Mouse (Mus musculus) layer of hippocampus, postnatal 36 days (tissue): Measurements from ENCODE around the gene Il18r1. TPM values are rescaled to one million over a fixed set of nuclear protein-coding genes. Genes with fewer than 3 reads are reported as not detected.

Experiments used
- DNase-seq, 2 experiments: peaks; one replicate each; pipeline ENCODE4 v3.0.0; 2022
- total RNA-seq, 2 experiments: library from RNA; stranded (reverse); gene quantifications; 2 replicates each; pipeline ENCODE4 v1.2.3; 2021

Gene Il18r1
- total RNA-seq, result not detected

GRCm38 (mm10) chr1:40465477-40466430 lies at the start of gene Il18r1:
Il18r1 (plus strand) TSS chr1:40465552.
- DNase-seq, result no peak

DNA sequence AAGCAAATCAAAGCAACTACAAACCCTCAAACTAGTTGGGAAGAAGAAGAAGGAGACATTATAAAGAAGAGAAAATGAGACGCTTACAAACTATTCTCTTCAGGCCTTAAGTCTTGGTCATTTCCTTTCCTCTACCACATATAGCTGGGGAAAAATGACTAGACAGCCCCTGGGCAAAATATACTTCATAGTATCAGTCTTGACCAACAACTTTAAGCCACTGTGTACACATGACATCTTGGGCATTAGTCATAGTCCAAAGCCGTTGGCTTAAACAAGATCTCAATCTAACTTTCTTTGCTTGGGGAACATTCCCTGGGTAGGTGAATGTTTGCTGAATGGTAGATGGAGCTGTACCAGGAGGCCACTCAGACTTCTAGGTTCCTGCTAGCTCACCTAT lies 48.3 kb upstream of the Il18r1 start:
- DNase-seq, result no peak

DNA sequence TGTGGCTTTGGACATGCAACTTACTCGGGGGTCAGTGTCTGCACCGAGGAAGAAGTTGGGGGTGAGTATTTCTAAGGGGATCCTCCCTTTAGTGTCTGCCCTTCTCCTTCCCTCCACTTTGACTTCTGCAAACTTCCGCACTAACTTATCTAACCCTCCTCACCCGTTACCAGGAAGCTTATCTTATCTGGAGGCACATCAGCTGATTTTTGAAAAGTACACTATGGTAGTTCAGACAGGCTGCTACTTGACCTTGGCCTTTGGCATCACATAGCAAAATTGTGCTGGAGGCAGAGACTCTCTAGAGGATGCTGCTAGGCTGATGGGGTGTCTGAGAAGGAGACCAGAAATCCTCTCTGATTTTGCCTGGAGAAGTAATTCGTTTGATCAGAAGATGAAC lies 46.8 kb upstream of the Il18r1 start:
- DNase-seq, result no peak

GRCm38 (mm10) chr1:40423892-40424291 lies 41.5 kb upstream of the Il18r1 start:
- DNase-seq, result no peak

GRCm38 (mm10) chr1:40427270-40427669 lies 38.1 kb upstream of the Il18r1 start:
- no peak for DNase-seq

DNA sequence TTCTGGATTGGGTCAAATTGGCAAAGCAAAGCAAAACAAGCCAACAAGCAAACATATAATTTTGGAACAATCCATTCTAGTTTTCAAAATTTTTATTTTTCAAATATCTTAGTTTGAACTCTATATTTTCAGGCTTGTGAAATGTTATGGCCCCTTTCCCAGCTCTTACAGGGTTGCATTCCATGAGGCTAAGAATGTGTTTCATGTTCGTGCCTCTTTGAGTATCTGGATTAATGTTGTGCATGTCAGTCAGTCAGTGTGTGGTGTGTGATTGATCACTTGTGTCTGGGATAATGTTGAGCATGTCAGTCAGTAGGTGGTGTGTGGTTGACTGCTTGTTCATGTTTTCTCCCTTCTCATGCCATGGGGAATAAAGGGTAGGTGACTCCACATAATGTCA lies 37.5 kb upstream of the Il18r1 start:
- no peak for DNase-seq

- no peak for DNase-seq
These were observed 36.3 kb upstream of the Il18r1 start, which contains the start of gene Il1rl1 for GRCm38 (mm10) chr1:40428910-40429675. Il1rl1 (plus strand) TSS chr1:40429570.

DNA sequence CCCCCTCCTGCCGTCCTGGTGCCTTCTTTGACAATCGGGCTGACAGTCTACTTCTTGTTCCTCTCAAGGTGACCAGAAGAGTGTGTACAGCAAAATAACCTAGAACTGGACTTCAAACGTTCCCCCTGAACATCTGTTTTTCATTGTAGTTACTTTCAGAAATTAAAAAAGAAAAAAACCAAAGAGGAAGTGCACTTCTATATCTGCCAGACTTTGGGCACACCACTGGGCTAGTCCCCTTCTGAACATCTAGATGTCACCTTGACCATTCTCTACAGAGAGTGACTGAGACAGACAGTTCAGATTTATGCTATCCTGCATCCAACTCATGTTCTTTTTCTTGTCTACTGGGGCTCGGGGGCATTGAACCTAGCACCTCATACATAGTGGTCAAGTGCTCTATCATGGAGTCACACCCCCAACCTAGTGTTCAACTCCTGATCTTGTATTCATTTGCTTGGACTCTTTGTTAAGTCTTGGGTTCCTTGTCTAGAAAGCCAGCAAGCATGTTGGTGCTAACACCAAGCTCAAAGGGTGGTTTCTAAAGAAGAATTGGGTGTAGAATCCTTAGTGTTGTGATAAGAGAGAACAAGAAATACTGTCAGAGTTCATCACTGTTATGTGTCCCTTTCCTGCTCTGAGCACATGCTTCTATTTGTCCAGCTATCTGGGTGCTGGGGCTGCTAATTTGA lies 35.1 kb upstream of the Il18r1 start:
- DNase-seq, result no peak

DNA sequence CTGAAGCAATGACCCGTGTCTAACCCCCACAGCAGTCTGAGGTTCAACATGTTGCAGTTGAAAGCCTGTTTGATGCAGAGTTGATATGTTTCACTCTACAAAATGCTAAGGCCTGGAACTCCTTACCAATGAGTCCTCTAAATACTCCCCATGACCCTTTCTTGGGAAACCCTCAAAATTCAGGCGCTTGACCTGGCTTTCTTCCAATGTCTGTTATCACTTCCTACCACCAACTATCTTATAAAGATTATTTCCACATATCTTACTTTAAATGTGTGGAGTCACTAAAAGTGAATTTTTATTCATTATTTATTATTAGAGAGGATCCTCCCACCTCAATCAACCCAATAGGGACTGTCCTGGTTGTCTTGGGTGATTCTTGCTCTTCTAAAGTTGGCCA lies 33.2 kb upstream of the Il18r1 start:
- DNase-seq, result no peak

DNA sequence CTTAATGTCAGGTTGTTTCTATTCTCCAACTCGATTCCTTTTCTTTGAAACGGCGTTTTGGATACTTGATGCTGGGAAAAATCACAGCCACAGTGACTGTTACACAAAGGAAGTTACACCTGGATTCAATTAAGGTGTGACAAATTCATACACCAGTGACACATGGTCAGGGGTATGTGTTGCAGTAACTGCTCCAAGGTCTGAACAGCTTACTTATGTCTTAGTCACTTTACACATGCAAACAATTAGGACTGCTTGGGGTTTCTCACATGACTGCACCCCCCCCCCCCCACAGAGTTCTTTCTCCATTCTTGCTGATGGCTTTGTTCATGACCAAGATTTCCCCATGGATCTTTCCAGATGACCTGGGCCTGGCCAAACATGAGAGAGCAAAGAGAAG lies 29.4 kb upstream of the Il18r1 start:
- DNase-seq, result no peak

GRCm38 (mm10) chr1:40437340-40437739 lies 28.0 kb upstream of the Il18r1 start:
- no peak for DNase-seq

GRCm38 (mm10) chr1:40439504-40439903 lies 25.8 kb upstream of the Il18r1 start:
- DNase-seq, result no peak

DNA sequence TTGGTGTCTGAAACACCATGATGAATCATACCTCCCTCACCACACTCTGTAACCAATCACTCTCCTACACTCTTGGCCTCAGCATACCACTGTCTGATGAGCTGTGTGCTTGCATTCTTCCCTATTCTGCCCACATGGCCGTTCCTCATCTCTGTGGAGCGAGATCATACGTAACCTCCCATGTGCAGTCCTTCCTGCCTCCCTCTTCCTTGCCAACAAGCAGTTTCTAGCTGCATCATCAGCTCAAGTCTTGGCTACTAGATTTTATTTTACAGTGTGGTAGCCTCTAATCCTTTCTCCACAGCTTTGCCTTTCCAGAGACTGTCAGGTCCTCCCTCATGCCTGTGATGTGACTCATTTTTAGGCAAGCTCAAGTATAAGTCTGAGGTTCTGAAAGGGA lies 20.6 kb upstream of the Il18r1 start:
- no peak for DNase-seq

GRCm38 (mm10) chr1:40467306-40467705 lies 2.0 kb downstream of the Il18r1 start:
- no peak for DNase-seq

DNA sequence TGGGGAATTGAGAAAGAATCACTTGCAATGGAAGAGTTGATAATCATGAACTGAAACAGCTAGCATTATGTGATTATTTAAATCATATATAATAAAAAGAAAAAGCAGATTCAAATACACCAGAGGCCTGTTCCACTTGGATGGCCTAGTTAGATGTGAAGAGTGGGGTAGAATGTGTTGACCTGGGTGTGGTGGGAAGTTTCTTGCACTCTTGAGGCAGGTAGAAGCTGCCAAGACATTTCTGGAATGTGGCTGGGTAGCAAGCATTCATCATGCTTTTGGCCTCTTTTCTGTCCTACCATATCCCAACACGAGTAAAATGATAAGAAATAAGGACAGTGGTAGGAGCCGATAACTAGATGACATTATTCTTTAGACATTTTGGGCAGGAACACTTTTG lies 3.5 kb downstream of the Il18r1 start:
- DNase-seq, result no peak

GRCm38 (mm10) chr1:40469900-40470299 lies 4.5 kb downstream of the Il18r1 start:
- DNase-seq, result no peak

DNA sequence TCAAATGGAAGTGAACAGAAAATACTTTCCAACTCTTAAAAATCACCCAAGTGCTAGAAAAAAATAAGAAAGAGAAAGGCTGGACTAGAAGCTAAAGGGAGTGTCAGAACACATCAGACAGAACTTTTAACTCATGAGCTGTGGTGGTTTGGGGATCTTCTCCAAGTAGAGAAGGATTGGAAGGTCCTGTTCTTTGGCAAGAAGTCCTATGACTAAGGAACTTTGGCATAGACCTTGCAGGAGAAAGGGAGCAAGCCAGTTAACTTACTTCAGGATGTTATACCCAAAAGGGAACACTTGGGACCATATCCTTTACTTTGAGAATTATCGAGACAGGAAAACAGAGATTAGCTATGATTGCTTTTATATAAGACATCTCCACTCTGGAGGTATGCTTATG lies 7.0 kb downstream of the Il18r1 start:
- DNase-seq, result no peak

DNA sequence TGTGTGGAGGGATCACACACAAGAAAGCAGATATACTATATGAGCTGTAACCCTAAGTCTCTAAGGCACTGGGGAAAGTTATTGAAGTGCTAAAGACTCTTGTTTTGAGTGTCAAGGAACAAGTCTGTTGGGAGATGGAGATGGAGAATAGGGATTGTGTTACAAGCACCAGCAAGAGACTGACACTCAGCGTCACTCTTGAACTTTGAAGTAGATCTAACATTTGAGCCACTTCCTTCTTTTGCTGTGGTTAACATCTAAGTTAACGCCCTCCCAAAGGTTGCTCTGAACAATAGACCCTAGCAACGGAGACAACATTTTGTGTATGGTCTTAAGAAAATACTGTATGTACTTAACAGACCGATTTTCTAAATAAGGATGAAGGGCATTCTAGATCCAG lies 8.3 kb downstream of the Il18r1 start:
- no peak for DNase-seq

GRCm38 (mm10) chr1:40474336-40474735 lies 9.0 kb downstream of the Il18r1 start:
- DNase-seq, result no peak

DNA sequence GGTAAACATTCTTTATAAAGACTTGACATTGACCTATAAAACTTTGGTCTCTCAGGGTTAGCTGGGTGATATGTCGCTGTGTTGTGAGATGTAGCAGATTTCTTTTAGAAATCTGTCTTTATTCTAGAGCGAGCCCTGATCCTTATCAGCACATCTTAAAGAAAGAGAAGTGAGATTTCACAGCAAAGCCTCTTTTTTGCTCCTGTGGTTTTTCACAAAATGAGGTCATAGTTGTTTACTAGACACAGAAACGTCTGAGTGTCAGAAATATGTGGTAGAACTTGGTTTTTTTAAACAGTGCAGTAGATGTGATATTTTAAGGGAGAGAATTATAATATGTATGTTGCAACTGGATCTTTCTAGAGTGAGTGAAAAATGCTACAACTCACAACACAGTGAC lies 10.3 kb downstream of the Il18r1 start:
- DNase-seq, result no peak

DNA sequence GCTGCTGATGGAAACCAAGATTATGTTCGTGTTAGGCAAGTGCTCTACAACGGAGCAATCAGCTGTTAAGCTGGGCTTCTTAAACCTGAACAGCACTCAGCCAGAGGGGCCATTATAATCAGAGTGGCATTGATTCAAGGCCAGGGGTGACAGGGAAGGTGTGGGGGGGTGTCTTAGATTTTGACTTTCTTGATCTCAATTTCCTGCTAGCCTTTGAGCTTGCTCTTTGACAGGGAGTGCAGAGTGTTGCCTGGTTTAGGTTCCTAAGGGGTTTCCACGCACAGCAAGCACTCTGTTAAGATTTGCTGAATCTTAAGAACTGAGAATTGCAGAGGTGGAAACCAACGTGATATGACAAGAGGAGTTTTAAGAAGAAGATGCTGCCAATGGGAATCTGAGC lies 11.4 kb downstream of the Il18r1 start:
- DNase-seq, result no peak

GRCm38 (mm10) chr1:40479505-40479923 lies 14.2 kb downstream of the Il18r1 start:
- no peak for DNase-seq

DNA sequence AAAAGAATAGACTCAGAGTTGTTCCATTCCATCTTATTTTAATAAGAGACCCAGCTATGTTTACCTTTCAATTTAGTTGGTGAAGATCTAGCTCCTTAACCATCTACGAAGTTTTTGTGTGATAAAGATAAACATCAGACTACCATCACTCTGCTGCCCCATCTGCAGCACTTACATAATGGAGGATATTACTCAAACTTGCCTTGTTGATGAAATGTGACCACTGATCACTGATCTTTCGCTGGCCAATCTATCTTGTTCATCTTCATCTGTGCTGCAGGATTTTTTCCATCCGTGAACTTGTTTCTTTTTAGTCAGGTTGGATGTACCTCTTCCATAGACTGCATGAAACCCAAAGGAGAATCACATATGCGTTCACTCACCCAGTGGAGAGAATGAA lies 29.2 kb downstream of the Il18r1 start:
- no peak for DNase-seq
